In genomic region chr16:36054920-36055319, GRCm38 (mm10) we compare ENCODE assay signal across 19 mouse cellular contexts.
"Had no signal": no experiment of that assay in that cellular context is flagged by ENCODE, and none has a peak within 500 bp of the region (broad histone marks: within the 10 kb centered on the region; RNA-seq: fewer than 3 reads in every experiment).

No protein-coding gene starts in this region.

- H3K9me3 ChIP-seq: midbrain, embryonic 10.5 days; midbrain, embryonic 12.5 days; neural tube, embryonic 13.5 days; neural tube, embryonic 15.5 days had no signal

- H3K9ac ChIP-seq: lung, embryonic 14.5 days; midbrain, embryonic 12.5 days; neural tube, embryonic 13.5 days; neural tube, embryonic 15.5 days had no signal

- H3K27me3 ChIP-seq: midbrain, embryonic 12.5 days; neural tube, embryonic 13.5 days; neural tube, embryonic 15.5 days had no signal

- H3K4me1 ChIP-seq: midbrain, embryonic 10.5 days; midbrain, embryonic 12.5 days; neural tube, embryonic 13.5 days; neural tube, embryonic 15.5 days had no signal

- DNase-seq: lung, adult 18-20 months; lung, embryonic 14.5 days; lung, postnatal 14 days; lung, postnatal 36 days; midbrain, embryonic 14.5 days; retina, postnatal 1 day; right cerebral cortex, adult 18-20 months; right cerebral cortex, postnatal 25 days; right cerebral cortex, postnatal 4 days; spleen, adult 18-20 months; thymus, adult 18-20 months; thymus, postnatal 14 days; thymus, postnatal 36 days had no signal

- H3K27ac ChIP-seq: midbrain, embryonic 10.5 days; midbrain, embryonic 12.5 days; neural tube, embryonic 13.5 days; neural tube, embryonic 15.5 days had no signal

- H3K4me3 ChIP-seq: midbrain, embryonic 10.5 days; midbrain, embryonic 12.5 days; myocyte; neural tube, embryonic 13.5 days; neural tube, embryonic 15.5 days had no signal

- H3K4me2 ChIP-seq: lung, embryonic 14.5 days; midbrain, embryonic 12.5 days; neural tube, embryonic 13.5 days; neural tube, embryonic 15.5 days had no signal

- ATAC-seq: midbrain, embryonic 16.5 days had no signal
